Mouse (Mus musculus) liver, embryonic 16.5 days (tissue): ENCODE data around the gene Polr3e. TPM values are rescaled to one million over a fixed set of nuclear protein-coding genes. Genes with fewer than 3 reads are reported as not detected.
"Not testable (repeated sequence)": the region's sequence is repeated elsewhere in the genome, so short reads cannot be mapped to it uniquely, and the experiment has no call there.

Experiments
- ATAC-seq: fragments of 200-750 bp; cut with Nextera tagmentation; 2 replicates; pipeline ENCODE4 v1.8.0; 2017; ENCODE audit warnings: low read depth, mild to moderate bottlenecking, moderate number of reproducible peaks, moderate library complexity
- H3K27ac ChIP-seq: fragments of 300-500 bp; sonication (generic); 2 replicates; pipeline ENCODE4 v1.5.1; 2014; ENCODE audit warnings: mild to moderate bottlenecking, low read length
- H3K27me3 ChIP-seq: fragments of 300-500 bp; sonication (generic); 2 replicates; pipeline ENCODE4 v1.6.1; 2014; ENCODE audit warnings: low read depth, low read length, mixed read lengths; ENCODE audit not compliant: control insufficient read depth, insufficient read depth
- H3K36me3 ChIP-seq: fragments of 300-500 bp; sonication (generic); 2 replicates; pipeline ENCODE4 v1.6.1; 2014; ENCODE audit warnings: mild to moderate bottlenecking; ENCODE audit not compliant: control insufficient read depth, insufficient read depth
- H3K4me1 ChIP-seq: fragments of 300-500 bp; sonication (generic); 2 replicates; pipeline ENCODE4 v1.6.1; 2014; ENCODE audit warnings: low read depth, low read length, mixed read lengths; ENCODE audit not compliant: control insufficient read depth
- H3K4me2 ChIP-seq: fragments of 300-500 bp; sonication (generic); 2 replicates; pipeline ENCODE4 v1.6.1; 2014; ENCODE audit warnings: low read depth, low read length, mixed read lengths
- H3K4me3 ChIP-seq: fragments of 300-500 bp; sonication (generic); 2 replicates; pipeline ENCODE4 v1.5.1; 2014; ENCODE audit warnings: low read depth, mild to moderate bottlenecking, low read length
- H3K9ac ChIP-seq: fragments of 300-500 bp; sonication (generic); 2 replicates; pipeline ENCODE4 v1.6.1; 2014; ENCODE audit warnings: low read depth, low read length
- H3K9me3 ChIP-seq: fragments of 300-500 bp; sonication (generic); replicated peaks from 2 replicates; pipeline ENCODE4 v1.6.1; 2016; ENCODE audit warnings: low read length; ENCODE audit not compliant: control insufficient read depth
- WGBS: fragments of 180-500 bp; shearing (Covaris S2); extraction: QIAGEN DNeasy Blood & Tissue Kit; methylation state at CpG from one replicate; pipeline ENCODE4 v1.1.7; 2014; ENCODE audit not compliant: insufficient replicate concordance; 5-methylcytosine and 5-hydroxymethylcytosine counted together
- polyA plus RNA-seq: library from polyadenylated mRNA; unstranded; fragments of >200 nt; fragmentation: Nextera tagmentation; extraction: Ambion mirVana; gene quantifications from 2 replicates; pipeline ENCODE4 v1.2.1, GENCODE M21; 2015

The Polr3e gene
- polyA plus RNA-seq, 1 experiment from 2014 or later: 10.1 TPM

DNA sequence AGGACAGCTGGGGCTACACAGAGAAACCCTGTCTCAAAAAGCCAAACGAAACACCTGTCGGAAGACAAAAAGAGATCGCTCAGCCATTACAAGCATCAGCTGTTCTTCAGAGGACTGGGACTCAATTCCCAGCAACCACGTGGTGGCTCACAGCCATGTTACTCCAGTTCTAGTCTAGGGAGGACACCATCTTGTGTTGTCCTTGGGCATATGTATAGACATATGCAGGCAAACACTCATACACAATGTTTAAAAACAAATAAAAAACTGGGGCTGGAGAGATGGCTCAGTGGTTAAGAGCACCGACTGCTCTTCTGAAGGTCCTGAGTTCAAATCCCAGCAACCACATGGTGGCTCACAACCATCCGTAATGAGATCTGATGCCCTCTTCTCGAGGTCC, 36.0 kb downstream of the Polr3e start:
- not testable (repeated sequence) for H3K4me1 ChIP-seq, H3K27ac ChIP-seq, H3K4me2 ChIP-seq, H3K9ac ChIP-seq, H3K9me3 ChIP-seq, H3K27me3 ChIP-seq, H3K4me3 ChIP-seq, ATAC-seq
- WGBS: 87% methylated on average over 7 of the region's 7 CpGs
- H3K36me3 ChIP-seq: peaks cover 38% of the 10 kb centered on the region

DNA sequence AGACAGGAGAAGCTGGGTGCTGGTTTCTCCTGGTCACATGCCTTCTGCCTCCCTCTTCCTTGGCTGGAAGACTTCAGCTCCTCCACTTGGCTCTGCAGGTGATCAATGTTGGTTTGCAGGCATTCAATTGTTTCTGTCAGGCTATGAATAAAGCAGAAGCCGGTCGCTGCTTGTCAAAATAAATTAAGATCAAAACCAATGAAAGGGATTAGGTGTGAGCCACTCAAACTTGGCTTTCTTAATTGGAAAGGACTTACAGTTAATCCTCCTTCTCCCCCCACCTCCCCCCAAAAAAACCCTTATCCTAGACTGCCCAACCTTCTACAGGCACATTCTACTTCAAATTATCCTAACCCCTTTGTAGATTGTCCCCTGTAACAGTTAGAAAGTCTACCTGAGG, 42.6 kb downstream of the Polr3e start:
- no peaks in the 10 kb centered on the region for H3K4me1 ChIP-seq
- 92% methylated on average over 2 of the region's 2 CpGs for whole genome bisulfite sequencing
- no peak overlapping the region for H3K27ac ChIP-seq
- no peaks in the 10 kb centered on the region for H3K9me3 ChIP-seq
- no peaks in the 10 kb centered on the region for H3K27me3 ChIP-seq
- H3K4me2 ChIP-seq: no peak overlapping the region
- H3K36me3 ChIP-seq: peaks cover 57% of the 10 kb centered on the region
- no peak overlapping the region for H3K4me3 ChIP-seq
- H3K9ac ChIP-seq: no peak overlapping the region
- no peak for ATAC-seq

DNA sequence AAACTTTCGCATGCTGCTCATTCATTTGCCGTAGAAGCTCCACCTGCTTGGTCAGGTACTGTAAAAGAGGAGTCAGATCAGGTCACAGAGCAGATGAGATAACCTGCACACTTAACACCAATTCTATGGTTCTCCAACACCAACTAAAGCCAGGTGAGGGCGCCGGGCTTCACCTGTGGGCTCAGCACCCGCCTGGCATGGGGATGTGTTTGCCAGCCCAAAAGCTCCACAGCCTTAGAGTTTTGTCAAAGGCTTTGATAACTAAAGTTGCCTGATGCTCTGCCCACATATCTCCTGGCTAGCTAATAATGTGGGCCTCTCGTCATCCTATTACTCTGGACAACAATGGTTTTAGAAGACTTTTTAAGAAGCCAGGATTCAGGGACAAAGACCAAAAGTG, 43.1 kb downstream of the Polr3e start:
- 84% methylated on average over 6 of the region's 6 CpGs for WGBS

DNA sequence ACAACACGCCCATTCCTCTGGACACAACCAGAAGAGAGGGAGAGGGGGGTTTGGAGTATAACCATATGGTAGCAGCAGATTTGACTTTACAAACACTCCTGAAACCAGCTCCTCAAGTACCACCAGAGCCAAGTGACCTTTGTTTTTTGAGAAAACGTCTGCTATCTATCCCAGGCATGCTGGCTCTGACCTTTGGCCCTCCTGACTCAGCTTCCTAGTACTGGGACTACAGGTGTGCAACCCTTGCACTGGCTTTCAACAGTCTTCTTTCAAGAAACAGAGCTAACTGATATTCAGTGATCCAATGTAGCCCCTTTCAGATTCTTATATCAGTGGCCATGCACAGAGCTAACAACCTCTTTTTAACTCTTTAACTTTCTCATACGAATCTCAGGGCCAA, 44.3 kb downstream of the Polr3e start:
- no peak overlapping the region for H3K4me2 ChIP-seq
- 61% methylated on average over 3 of the region's 3 CpGs for WGBS
- H3K9me3 ChIP-seq: no peaks in the 10 kb centered on the region
- no peak for ATAC-seq
- H3K27ac ChIP-seq: no peak overlapping the region
- H3K4me3 ChIP-seq: no peak overlapping the region
- H3K4me1 ChIP-seq: no peaks in the 10 kb centered on the region
- H3K36me3 ChIP-seq: peaks cover 51% of the 10 kb centered on the region
- H3K27me3 ChIP-seq: no peaks in the 10 kb centered on the region
- H3K9ac ChIP-seq: no peak overlapping the region

More for the DNA sequence above, 43.1 kb downstream of the Polr3e start:
- Histone ChIP-seq H3K9me3 (no peaks in the 10 kb centered on the region), H3K9ac (no peak overlapping the region), H3K4me3 (no peak overlapping the region), H3K36me3 (peaks cover 57% of the 10 kb centered on the region), H3K27ac (no peak overlapping the region), H3K27me3 (no peaks in the 10 kb centered on the region), H3K4me2 (no peak overlapping the region), H3K4me1 (no peaks in the 10 kb centered on the region)
- no peak for ATAC-seq

DNA sequence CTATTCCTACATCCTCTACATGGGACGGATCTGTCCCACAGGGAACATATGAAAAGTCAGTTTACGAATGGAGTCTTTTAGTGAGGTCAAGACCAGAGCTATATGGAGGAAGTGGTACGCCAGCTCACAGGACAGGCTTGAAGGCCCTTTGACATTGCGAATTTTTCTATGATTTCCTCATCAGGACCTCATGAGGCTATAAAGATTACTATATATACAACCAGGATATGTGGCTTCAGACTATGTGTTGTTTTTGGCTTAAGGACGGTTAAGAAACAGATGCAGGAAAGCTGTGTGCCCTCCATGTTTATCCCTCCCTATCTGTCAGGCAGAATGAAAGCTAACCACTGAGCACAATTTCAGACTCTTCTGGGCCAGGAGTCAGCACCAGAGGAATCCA, 45.6 kb downstream of the Polr3e start:
- Histone ChIP-seq H3K9ac (no peak overlapping the region), H3K27ac (no peak overlapping the region), H3K4me1 (peaks cover 5% of the 10 kb centered on the region), H3K4me2 (no peak overlapping the region), H3K9me3 (no peaks in the 10 kb centered on the region), H3K36me3 (peaks cover 48% of the 10 kb centered on the region), H3K27me3 (no peaks in the 10 kb centered on the region), H3K4me3 (no peak overlapping the region)
- ATAC-seq: no peak
- 87% methylated on average over 5 of the region's 5 CpGs for WGBS

DNA sequence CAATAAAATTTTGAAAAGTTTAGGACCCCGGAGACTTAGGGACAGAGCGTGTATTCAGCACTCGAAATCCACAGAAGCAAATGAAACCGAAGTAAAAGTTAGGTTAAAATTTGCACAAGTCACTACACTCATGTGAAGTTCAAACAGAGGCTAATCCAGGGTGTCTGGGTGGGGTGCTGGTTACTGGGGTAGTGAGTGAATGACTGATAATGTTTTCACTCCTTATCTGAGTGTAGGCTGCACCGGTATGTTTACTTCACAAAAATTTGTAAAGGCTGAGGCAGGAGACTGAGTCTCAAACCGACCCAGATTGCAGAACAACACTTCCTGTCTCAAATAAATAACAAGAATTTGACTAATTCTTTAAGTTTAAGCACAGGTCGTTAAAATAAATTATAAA, 51.7 kb downstream of the Polr3e start:
- WGBS: 25% methylated on average over 7 of the region's 7 CpGs
- Histone ChIP-seq H3K4me3 (peak overlapping the region; percentile 27), H3K9ac (peak overlapping the region; percentile 17), H3K27me3 (no peaks in the 10 kb centered on the region), H3K4me2 (peak overlapping the region; percentile 52), H3K27ac (peak overlapping the region; percentile 89), H3K4me1 (peaks cover 50% of the 10 kb centered on the region), H3K36me3 (peaks cover 23% of the 10 kb centered on the region), H3K9me3 (no peaks in the 10 kb centered on the region)
- peak; percentile 99 for ATAC-seq

DNA sequence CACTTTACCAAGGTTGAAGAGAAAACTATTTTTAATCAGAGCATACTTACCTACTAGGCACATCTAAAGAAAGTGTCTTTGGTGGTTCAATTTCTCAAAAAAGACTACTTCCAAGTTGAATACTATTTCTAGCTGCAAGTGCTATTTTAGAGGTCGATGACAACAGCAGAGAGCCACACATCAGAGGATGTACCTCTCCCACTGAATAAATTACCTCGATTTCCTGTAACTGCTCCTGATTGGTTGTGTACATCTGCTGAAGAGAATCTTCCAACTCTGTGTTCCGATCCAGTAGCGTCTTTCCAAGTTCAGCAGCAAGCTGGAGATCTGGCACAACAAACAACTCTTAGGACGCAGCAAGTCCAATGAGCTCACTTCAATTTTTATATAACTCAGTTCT, 52.6 kb downstream of the Polr3e start:
- Histone ChIP-seq H3K4me2 (no peak overlapping the region), H3K4me1 (peaks cover 53% of the 10 kb centered on the region), H3K4me3 (no peak overlapping the region), H3K36me3 (peaks cover 18% of the 10 kb centered on the region), H3K9me3 (no peaks in the 10 kb centered on the region), H3K27ac (peak overlapping the region; percentile 73), H3K27me3 (no peaks in the 10 kb centered on the region), H3K9ac (no peak overlapping the region)
- 79% methylated on average over 5 of the region's 5 CpGs for WGBS
- ATAC-seq: no peak

DNA sequence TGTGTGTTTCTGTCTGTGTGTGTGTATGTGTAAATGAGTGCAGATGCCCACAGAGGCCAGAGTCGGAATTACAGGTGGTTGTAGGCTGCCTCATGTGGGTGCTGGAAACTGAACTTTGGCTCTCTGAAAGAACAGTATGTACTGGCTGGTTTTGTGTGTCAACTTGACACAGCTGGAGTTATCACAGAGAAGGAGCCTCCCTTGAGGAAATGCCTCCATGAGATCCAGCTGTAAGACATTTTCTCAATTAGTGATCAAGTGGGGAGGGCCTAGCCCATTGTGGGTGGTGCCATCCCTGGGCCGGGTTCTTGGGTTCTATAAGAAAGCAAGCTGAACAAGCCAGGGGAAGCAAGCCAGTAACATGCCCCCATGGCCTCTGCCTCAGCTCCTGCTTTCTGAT, 54.9 kb downstream of the Polr3e start:
- H3K9me3 ChIP-seq, H3K4me3 ChIP-seq, ATAC-seq, H3K27me3 ChIP-seq, H3K9ac ChIP-seq, H3K4me2 ChIP-seq: not testable (repeated sequence)
- 0 out of 2 replicates have a peak overlapping the region, but pooled peaks have one; percentile 12 for H3K27ac ChIP-seq
- peaks cover 64% of the 10 kb centered on the region for H3K4me1 ChIP-seq
- H3K36me3 ChIP-seq: peaks cover 12% of the 10 kb centered on the region
- 66% methylated on average over 2 of the region's 2 CpGs for WGBS

DNA sequence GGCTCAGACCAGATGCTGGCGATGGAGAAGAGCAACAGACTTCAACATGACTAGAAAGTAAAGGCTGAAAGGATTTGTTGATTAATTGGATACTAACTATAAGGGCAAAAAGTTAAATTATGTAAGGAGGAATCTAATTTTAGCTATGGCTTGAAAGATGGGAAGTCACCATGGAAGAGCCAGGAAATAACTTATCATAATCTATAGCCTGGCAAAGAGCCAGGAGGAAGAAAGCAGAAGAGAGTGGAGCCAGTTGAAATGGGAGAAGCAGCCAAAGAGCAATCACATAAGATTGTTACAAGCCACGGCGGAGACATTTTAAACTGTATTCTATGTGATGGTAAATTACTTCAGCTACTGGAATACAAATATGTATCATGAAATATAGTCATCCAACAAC, 56.5 kb downstream of the Polr3e start:
- Histone ChIP-seq H3K4me2 (no peak overlapping the region), H3K4me1 (peaks cover 63% of the 10 kb centered on the region), H3K27ac (0 out of 2 replicates have a peak overlapping the region, but pooled peaks have one; percentile 43)

More for the DNA sequence above, 56.5 kb downstream of the Polr3e start:
- no peak overlapping the region for H3K9ac ChIP-seq
- H3K9me3 ChIP-seq: no peaks in the 10 kb centered on the region
- no peaks in the 10 kb centered on the region for H3K27me3 ChIP-seq
- ATAC-seq: no peak
- H3K36me3 ChIP-seq: no peaks in the 10 kb centered on the region
- WGBS: 78% methylated on average over 3 of the region's 3 CpGs
- H3K4me3 ChIP-seq: no peak overlapping the region
